Mouse (Mus musculus): ENCODE results near the gene Tmem74b.

DNA sequence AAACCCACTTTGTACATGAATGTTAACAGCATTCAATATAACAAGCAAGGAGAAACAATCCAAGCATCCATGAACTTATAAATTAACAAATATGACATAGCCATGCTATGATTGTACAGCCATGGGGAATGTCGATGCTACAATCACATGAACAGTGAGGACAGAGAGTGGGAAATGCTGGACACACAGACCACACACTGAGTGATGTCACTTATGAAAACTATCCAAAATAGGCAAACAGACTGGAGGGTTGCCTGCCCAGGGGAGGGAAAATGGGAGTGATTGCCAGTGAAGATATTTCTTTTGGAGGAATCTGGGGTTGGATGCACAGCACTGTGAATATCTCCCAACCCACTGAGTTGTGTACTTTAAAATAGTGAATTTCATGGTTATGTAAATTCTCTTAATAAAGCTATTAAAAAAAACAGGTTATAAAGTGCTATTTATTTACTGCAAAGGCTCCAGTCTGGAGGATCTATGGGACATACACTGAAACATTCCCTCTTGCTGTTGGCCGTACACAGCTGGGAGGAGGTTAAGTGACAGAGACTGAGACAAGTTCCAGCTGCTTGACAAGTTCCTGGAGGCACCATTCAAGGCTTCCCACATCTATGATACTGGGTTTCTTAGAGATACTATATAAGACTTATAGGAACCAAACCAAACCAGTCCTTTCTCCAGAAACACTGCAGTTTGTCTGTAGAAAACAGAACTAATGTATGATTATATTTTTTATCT is 14.7 kb downstream of the Tmem74b start:
- TF ChIP-seq CTCF (IDR thresholded peaks at IDR 0.05; ENCODE audit: control insufficient read depth, insufficient read depth, insufficient replicate concordance, low read depth, low read length) (no peak), POLR2A (IDR thresholded peaks at IDR 0.05; ENCODE audit: control insufficient read depth, low read depth, low read length) (no peak)

Data from testis, adult 2 months (tissue).